Mouse (Mus musculus) stomach, embryonic 16.5 days (tissue): Measurements from ENCODE around the gene Ppp6r1. TPM values are rescaled to one million over a fixed set of nuclear protein-coding genes. Genes with fewer than 3 reads are reported as not detected.

Source experiments
- ATAC-seq: fragments of 200-750 bp; cut with Nextera tagmentation; 2 replicates; pipeline ENCODE4 v1.8.0; 2017; ENCODE audit warnings: moderate number of reproducible peaks, moderate TSS enrichment; ENCODE audit not compliant: insufficient read depth, low FRiP score
- H3K27ac ChIP-seq: fragments of 300-500 bp; sonication (generic); 2 replicates; pipeline ENCODE4 v1.5.1; 2014; ENCODE audit warnings: low read length
- H3K27me3 ChIP-seq: fragments of 300-500 bp; sonication (generic); 2 replicates; pipeline ENCODE4 v1.6.1; 2014; ENCODE audit warnings: low read length, control low read depth, mixed read lengths; ENCODE audit not compliant: control insufficient read depth, insufficient read depth
- H3K36me3 ChIP-seq: fragments of 300-500 bp; sonication (generic); 2 replicates; pipeline ENCODE4 v1.6.1; 2014; ENCODE audit warnings: low read length; ENCODE audit not compliant: control insufficient read depth, insufficient read depth
- H3K4me1 ChIP-seq: fragments of 300-500 bp; sonication (generic); 2 replicates; pipeline ENCODE4 v1.6.1; 2014; ENCODE audit warnings: low read length, control low read depth, mixed read lengths; ENCODE audit not compliant: control insufficient read depth, insufficient read depth
- H3K4me2 ChIP-seq: fragments of 300-500 bp; sonication (generic); 2 replicates; pipeline ENCODE4 v1.6.1; 2014; ENCODE audit warnings: low read depth, low read length, mixed read lengths
- H3K4me3 ChIP-seq: fragments of 300-500 bp; sonication (generic); replicated peaks from 2 replicates; pipeline ENCODE4 v1.5.1; 2014; ENCODE audit warnings: mild to moderate bottlenecking, low read length
- H3K9ac ChIP-seq: fragments of 300-500 bp; sonication (generic); 2 replicates; pipeline ENCODE4 v1.6.1; 2014; ENCODE audit warnings: low read length
- H3K9me3 ChIP-seq: fragments of 300-500 bp; sonication (generic); replicated peaks from 2 replicates; pipeline ENCODE4 v1.6.1; 2016; ENCODE audit warnings: low read length, control low read depth; ENCODE audit not compliant: control insufficient read depth
- WGBS: fragments of 180-500 bp; shearing (Covaris S2); extraction: QIAGEN DNeasy Blood & Tissue Kit; methylation state at CpG from one replicate; pipeline ENCODE4 v1.1.7; 2014; 5-methylcytosine and 5-hydroxymethylcytosine counted together
- polyA plus RNA-seq: library from polyadenylated mRNA; unstranded; fragments of >200 nt; fragmentation: Nextera tagmentation; extraction: Ambion mirVana; gene quantifications from 2 replicates; pipeline ENCODE4 v1.2.1, GENCODE M21; 2015

Ppp6r1 gene
- polyA plus RNA-seq, 1 experiment from 2014 or later, result 3.8 TPM

- H3K27ac ChIP-seq, result no peak overlapping the region
- H3K9ac ChIP-seq, result no peak overlapping the region
- ATAC-seq, result no peak
- H3K4me1 ChIP-seq, result peaks cover 6% of the 10 kb centered on the region; the same call in 1 of the 2 replicates
- no peak overlapping the region for H3K4me2 ChIP-seq
- WGBS, result 82% methylated on average over 2 of the region's 2 CpGs
- no peaks in the 10 kb centered on the region for H3K27me3 ChIP-seq
- H3K36me3 ChIP-seq, result no peaks in the 10 kb centered on the region
- H3K9me3 ChIP-seq, result no peaks in the 10 kb centered on the region
- no peak overlapping the region for H3K4me3 ChIP-seq
These were observed 4.9 kb upstream of the Ppp6r1 start for GRCm38 (mm10) chr7:4663742-4664141.

GRCm38 (mm10) chr7:4663179-4663578 is 4.4 kb upstream of the Ppp6r1 start:
- no peaks in the 10 kb centered on the region for H3K9me3 ChIP-seq
- H3K4me1 ChIP-seq, result peaks cover 6% of the 10 kb centered on the region; the same call in 1 of the 2 replicates
- no peak for ATAC-seq
- no peak overlapping the region for H3K4me2 ChIP-seq
- 69% methylated on average over 8 of the region's 8 CpGs for WGBS
- no peak overlapping the region for H3K27ac ChIP-seq
- H3K36me3 ChIP-seq, result no peaks in the 10 kb centered on the region
- no peak overlapping the region for H3K4me3 ChIP-seq
- H3K27me3 ChIP-seq, result no peaks in the 10 kb centered on the region
- no peak overlapping the region for H3K9ac ChIP-seq

DNA sequence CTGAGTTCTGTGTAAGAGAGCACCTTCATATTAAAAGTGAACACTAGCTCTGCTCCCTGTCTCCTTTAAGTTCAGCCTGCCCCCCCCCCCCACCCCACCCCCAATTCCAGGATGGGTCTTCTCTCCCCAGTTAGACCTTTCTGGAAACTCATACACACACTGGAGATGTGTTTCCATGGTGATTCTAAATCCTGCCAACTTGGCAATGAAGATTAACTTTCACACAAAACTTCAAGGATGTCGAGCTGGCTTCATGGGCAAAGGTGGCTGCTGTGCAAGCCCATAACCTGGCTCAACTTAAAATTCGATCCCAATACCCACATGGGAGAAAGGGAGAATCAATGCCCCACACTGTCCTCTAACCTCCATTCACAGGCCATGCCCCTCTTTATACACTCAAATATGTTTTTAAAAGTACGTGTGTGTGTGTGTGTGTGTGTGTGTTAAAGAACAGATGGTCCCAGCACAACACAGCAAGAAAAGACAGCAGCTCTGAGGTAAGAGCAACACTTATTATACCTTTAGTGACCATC is 1.2 kb upstream of the Ppp6r1 start:
- WGBS, result 60% methylated on average over 3 of the region's 3 CpGs
- peak overlapping the region; percentile 96; the same call in 1 of the 2 replicates for H3K27ac ChIP-seq

GRCm38 (mm10) chr7:4658128-4658907 is 501 bp downstream of the Ppp6r1 start:
- Histone ChIP-seq H3K36me3 (no peaks in the 10 kb centered on the region), H3K9me3 (no peaks in the 10 kb centered on the region), H3K27me3 (no peaks in the 10 kb centered on the region), H3K4me2 (peak overlapping the region; percentile 86), H3K4me1 (peaks cover 31% of the 10 kb centered on the region), H3K27ac (peak overlapping the region; percentile 96), H3K4me3 (peak overlapping the region; percentile 83), H3K9ac (peak overlapping the region; percentile 96)
- peak; percentile 49 for ATAC-seq
- WGBS, result under 1% methylated on average over 78 of the region's 78 CpGs

More for the DNA sequence above, 1.2 kb upstream of the Ppp6r1 start:
- no peaks in the 10 kb centered on the region for H3K36me3 ChIP-seq
- H3K4me3 ChIP-seq, result peak overlapping the region; percentile 83
- H3K9ac ChIP-seq, result peak overlapping the region; percentile 96
- peak overlapping the region; percentile 86 for H3K4me2 ChIP-seq
- peaks cover 31% of the 10 kb centered on the region for H3K4me1 ChIP-seq
- no peaks in the 10 kb centered on the region for H3K9me3 ChIP-seq
- no peak for ATAC-seq
- H3K27me3 ChIP-seq, result no peaks in the 10 kb centered on the region

- Histone ChIP-seq H3K9ac (peak overlapping the region; percentile 96), H3K9me3 (no peaks in the 10 kb centered on the region), H3K27ac (peak overlapping the region; percentile 96), H3K4me1 (peaks cover 31% of the 10 kb centered on the region), H3K36me3 (no peaks in the 10 kb centered on the region), H3K4me2 (peak overlapping the region; percentile 86), H3K4me3 (peak overlapping the region; percentile 83), H3K27me3 (no peaks in the 10 kb centered on the region)
- ATAC-seq, result no peak
- WGBS, result 29% methylated on average over 9 of the region's 9 CpGs
These were observed 1.2 kb downstream of the Ppp6r1 start for GRCm38 (mm10) chr7:4657521-4658127.

DNA sequence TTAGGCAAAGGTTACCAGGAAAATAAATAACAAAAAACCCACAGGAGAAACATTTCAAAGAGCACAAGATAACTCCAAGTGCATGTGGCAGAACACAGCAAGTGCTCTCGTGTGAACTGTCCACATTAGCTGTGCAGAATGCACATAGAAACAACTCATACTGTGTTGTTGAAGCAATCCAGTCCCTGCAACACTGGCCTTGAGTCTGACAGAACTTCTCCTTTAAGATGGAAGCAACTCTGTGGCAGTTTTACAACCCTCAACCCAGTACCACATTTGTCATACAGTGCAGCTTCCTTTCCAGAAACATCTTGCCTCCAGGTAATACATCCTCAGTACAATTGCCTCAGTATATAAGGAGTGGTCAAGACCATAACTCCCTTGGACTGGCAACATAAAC is 2.0 kb downstream of the Ppp6r1 start:
- Histone ChIP-seq H3K4me2 (peak overlapping the region; percentile 86), H3K4me3 (peak overlapping the region; percentile 83), H3K9ac (peak overlapping the region; percentile 96), H3K9me3 (no peaks in the 10 kb centered on the region), H3K36me3 (no peaks in the 10 kb centered on the region), H3K27me3 (no peaks in the 10 kb centered on the region), H3K4me1 (peaks cover 31% of the 10 kb centered on the region), H3K27ac (no peak overlapping the region)
- 38% methylated on average over 1 of the region's 1 CpGs for WGBS
- no peak for ATAC-seq

DNA sequence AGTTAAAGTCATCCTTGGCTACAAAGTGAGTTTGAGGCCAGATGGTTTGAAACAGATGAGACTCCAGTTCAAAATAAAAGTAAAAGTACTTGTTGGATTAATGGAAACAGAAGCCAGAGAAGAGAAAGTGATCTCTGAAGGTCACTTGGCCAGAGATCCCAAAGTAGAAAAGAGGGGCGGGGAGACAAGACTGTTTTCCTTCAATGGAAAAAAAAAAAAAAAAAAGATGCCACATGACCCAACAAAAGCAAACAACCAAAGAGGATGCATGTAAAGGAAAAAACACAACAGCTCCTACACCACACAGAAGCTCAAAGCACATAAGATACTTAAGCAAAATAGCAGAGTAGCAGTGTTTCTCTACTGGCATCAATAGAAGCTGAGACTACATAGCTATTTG is 2.9 kb downstream of the Ppp6r1 start:
- H3K27ac ChIP-seq, result no peak overlapping the region
- H3K9me3 ChIP-seq, result no peaks in the 10 kb centered on the region
- H3K36me3 ChIP-seq, result peaks cover 6% of the 10 kb centered on the region; the same call in 1 of the 2 replicates
- ATAC-seq, result no peak
- no peak overlapping the region for H3K4me3 ChIP-seq
- H3K27me3 ChIP-seq, result no peaks in the 10 kb centered on the region
- H3K4me1 ChIP-seq, result peaks cover 31% of the 10 kb centered on the region
- 75% methylated on average over 1 of the region's 1 CpGs for WGBS
- no peak overlapping the region for H3K4me2 ChIP-seq
- 0 out of 2 replicates have a peak overlapping the region, but pooled peaks have one; percentile 13 for H3K9ac ChIP-seq

DNA sequence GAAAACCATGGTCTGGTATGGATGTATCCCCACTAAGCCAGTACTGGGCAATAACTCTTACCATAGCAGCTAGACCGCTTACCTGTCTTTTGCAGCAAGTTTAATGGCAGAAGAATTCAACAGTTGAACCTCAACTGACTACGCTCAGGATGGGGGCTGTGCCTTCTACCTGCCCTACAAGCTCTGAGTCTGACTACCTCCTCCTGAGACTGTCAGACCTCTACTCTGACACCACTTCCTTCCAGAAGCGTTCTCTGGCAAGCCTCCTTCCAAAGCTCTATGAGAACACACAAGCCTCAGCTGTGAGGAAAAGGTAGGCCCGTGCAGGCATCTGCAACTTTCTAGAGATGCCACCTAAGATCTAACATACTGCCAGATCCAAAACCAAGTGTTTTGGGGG is 3.4 kb downstream of the Ppp6r1 start:
- 82% methylated on average over 4 of the region's 4 CpGs for WGBS
- peaks cover 6% of the 10 kb centered on the region; the same call in 1 of the 2 replicates for H3K36me3 ChIP-seq
- peaks cover 31% of the 10 kb centered on the region for H3K4me1 ChIP-seq
- no peak overlapping the region for H3K4me2 ChIP-seq
- H3K9ac ChIP-seq, result 0 out of 2 replicates have a peak overlapping the region, but pooled peaks have one; percentile 13
- H3K4me3 ChIP-seq, result no peak overlapping the region
- no peaks in the 10 kb centered on the region for H3K27me3 ChIP-seq
- ATAC-seq, result no peak
- no peak overlapping the region for H3K27ac ChIP-seq
- no peaks in the 10 kb centered on the region for H3K9me3 ChIP-seq

GRCm38 (mm10) chr7:4654221-4654620 is 4.6 kb downstream of the Ppp6r1 start:
- no peak overlapping the region for H3K4me3 ChIP-seq
- H3K4me2 ChIP-seq, result peak overlapping the region; percentile 5; the same call in 1 of the 2 replicates
- H3K9me3 ChIP-seq, result no peaks in the 10 kb centered on the region
- no peaks in the 10 kb centered on the region for H3K27me3 ChIP-seq
- peak overlapping the region; percentile 49; the same call in 1 of the 2 replicates for H3K9ac ChIP-seq
- H3K36me3 ChIP-seq, result peaks cover 6% of the 10 kb centered on the region; the same call in 1 of the 2 replicates
- H3K4me1 ChIP-seq, result peaks cover 25% of the 10 kb centered on the region
- ATAC-seq, result no peak
- peak overlapping the region; percentile 69 for H3K27ac ChIP-seq
- WGBS, result 70% methylated on average over 2 of the region's 2 CpGs
